Mouse (Mus musculus): ENCODE data around the gene Cd7. TPM values are rescaled to one million over a fixed set of nuclear protein-coding genes. Genes with fewer than 3 reads are reported as not detected.

The Cd7 gene
- 0.18 TPM in 2 replicates for polyA plus RNA-seq (2014; fragmentation: Nextera tagmentation; extraction: Ambion mirVana)

DNA sequence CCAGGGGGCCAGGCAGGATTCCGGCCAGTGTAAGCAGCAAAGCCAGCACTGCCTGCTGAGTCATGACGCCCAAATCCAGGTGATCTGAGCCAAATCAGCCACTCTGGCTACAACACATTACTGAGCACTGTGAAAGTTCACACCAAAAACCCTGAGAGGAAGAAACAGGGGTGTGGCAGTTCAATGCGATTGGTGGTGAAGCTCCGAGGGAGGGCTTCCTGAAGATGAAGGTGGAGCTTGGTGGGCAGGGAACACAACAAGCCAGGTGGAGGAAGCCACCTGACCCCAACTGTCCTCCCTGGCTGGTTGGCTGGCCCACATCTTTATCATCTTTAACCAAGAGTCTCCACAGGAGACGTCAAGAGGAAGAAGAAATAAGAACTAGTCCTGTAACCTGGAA, at the start of gene Cd7:
TSS of gene Cd7 (minus strand) at position 117 of the 400 bp plus-strand sequence.
- H3K9ac ChIP-seq (ENCODE audit: low read depth, low read length): no peak within 1 kb of the TSS
- no peaks in the 10 kb centered on the region for H3K4me1 ChIP-seq (replicated peaks; ENCODE audit: control insufficient read depth, insufficient read depth, low read length)
- H3K9me3 ChIP-seq (ENCODE audit: control insufficient read depth, low read length): no peaks in the 10 kb centered on the region
- DNase-seq (ENCODE audit: low spot score): no peak
- H3K4me2 ChIP-seq: no peak within 1 kb of the TSS
- WGBS: 49% methylated on average over 5 of the region's 5 CpGs
- no peak within 1 kb of the TSS for H3K4me3 ChIP-seq (ENCODE audit: low read depth, low read length)
- no peaks in the 10 kb centered on the region; the same call in none of the 2 replicates for H3K27me3 ChIP-seq (replicated peaks; ENCODE audit: control insufficient read depth, insufficient read depth, low read length)
- ATAC-seq (replicated peaks; ENCODE audit: low FRiP score): no peak
- H3K27ac ChIP-seq (ENCODE audit: low read depth, low read length): no peak within 1 kb of the TSS
- no peaks in the 10 kb centered on the region for H3K36me3 ChIP-seq (ENCODE audit: control insufficient read depth, insufficient read depth, low read length)

DNA sequence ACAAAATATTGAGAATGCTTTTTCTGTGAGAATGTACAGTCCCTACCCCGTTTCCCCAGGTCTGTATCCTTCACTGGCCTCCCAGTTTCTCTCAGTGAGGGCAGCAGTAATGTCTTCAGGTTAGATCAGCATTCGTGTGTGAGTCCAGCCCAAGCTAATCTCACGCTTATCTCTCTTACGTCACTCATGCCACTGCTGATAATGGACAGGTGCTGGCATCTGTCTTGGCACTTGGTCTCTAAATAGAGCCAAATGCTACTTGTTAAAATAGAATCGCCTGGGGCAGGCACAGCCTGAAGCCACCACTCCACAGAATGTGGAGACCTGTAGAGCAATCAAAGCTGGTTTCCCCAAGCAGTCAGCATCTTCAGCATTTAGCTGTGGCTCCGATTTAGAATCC, 49.8 kb upstream of the Cd7 start:
- no peaks in the 10 kb centered on the region for H3K4me1 ChIP-seq (replicated peaks; ENCODE audit: control insufficient read depth, insufficient read depth, low read length)
- 59% methylated on average over 6 of the region's 6 CpGs for WGBS
- no peak overlapping the region for H3K4me3 ChIP-seq (ENCODE audit: low read depth, low read length)
- no peak overlapping the region for H3K27ac ChIP-seq (ENCODE audit: low read depth, low read length)
- H3K36me3 ChIP-seq (ENCODE audit: control insufficient read depth, insufficient read depth, low read length): no peaks in the 10 kb centered on the region
- H3K4me2 ChIP-seq: no peak overlapping the region
- H3K9ac ChIP-seq (ENCODE audit: low read depth, low read length): no peak overlapping the region
- DNase-seq (ENCODE audit: low spot score) (no peak), ATAC-seq (replicated peaks; ENCODE audit: low FRiP score) (no peak)
- H3K9me3 ChIP-seq (ENCODE audit: control insufficient read depth, low read length): no peaks in the 10 kb centered on the region
- H3K27me3 ChIP-seq (replicated peaks; ENCODE audit: control insufficient read depth, insufficient read depth, low read length): no peaks in the 10 kb centered on the region

- Histone ChIP-seq H3K36me3 (ENCODE audit: control insufficient read depth, insufficient read depth, low read length) (no peaks in the 10 kb centered on the region), H3K4me3 (ENCODE audit: low read depth, low read length) (no peak overlapping the region), H3K4me2 (no peak overlapping the region), H3K9me3 (ENCODE audit: control insufficient read depth, low read length) (no peaks in the 10 kb centered on the region), H3K4me1 (replicated peaks; ENCODE audit: control insufficient read depth, insufficient read depth, low read length) (0 out of 2 replicates have a peak, but pooled peaks cover 2% of the 10 kb centered on the region), H3K27ac (ENCODE audit: low read depth, low read length) (no peak overlapping the region), H3K9ac (ENCODE audit: low read depth, low read length) (no peak overlapping the region), H3K27me3 (replicated peaks; ENCODE audit: control insufficient read depth, insufficient read depth, low read length) (no peaks in the 10 kb centered on the region)
- no peak for DNase-seq (ENCODE audit: low spot score)
- WGBS: 39% methylated on average over 4 of the region's 4 CpGs
- ATAC-seq (replicated peaks; ENCODE audit: low FRiP score): no peak
Measured at GRCm38 (mm10) chr11:121086296-121086695, 47.1 kb upstream of the Cd7 start.

- Histone ChIP-seq H3K4me2 (no peak overlapping the region), H3K9me3 (ENCODE audit: control insufficient read depth, low read length) (no peaks in the 10 kb centered on the region), H3K27ac (ENCODE audit: low read depth, low read length) (no peak overlapping the region), H3K4me1 (replicated peaks; ENCODE audit: control insufficient read depth, insufficient read depth, low read length) (0 out of 2 replicates have a peak, but pooled peaks cover 2% of the 10 kb centered on the region), H3K4me3 (ENCODE audit: low read depth, low read length) (no peak overlapping the region), H3K9ac (ENCODE audit: low read depth, low read length) (no peak overlapping the region), H3K36me3 (ENCODE audit: control insufficient read depth, insufficient read depth, low read length) (no peaks in the 10 kb centered on the region), H3K27me3 (replicated peaks; ENCODE audit: control insufficient read depth, insufficient read depth, low read length) (no peaks in the 10 kb centered on the region)
- 69% methylated on average over 5 of the region's 5 CpGs for WGBS
- DNase-seq (ENCODE audit: low spot score) (no peak), ATAC-seq (replicated peaks; ENCODE audit: low FRiP score) (no peak)
Measured at GRCm38 (mm10) chr11:121085181-121085580, 46.0 kb upstream of the Cd7 start.

DNA sequence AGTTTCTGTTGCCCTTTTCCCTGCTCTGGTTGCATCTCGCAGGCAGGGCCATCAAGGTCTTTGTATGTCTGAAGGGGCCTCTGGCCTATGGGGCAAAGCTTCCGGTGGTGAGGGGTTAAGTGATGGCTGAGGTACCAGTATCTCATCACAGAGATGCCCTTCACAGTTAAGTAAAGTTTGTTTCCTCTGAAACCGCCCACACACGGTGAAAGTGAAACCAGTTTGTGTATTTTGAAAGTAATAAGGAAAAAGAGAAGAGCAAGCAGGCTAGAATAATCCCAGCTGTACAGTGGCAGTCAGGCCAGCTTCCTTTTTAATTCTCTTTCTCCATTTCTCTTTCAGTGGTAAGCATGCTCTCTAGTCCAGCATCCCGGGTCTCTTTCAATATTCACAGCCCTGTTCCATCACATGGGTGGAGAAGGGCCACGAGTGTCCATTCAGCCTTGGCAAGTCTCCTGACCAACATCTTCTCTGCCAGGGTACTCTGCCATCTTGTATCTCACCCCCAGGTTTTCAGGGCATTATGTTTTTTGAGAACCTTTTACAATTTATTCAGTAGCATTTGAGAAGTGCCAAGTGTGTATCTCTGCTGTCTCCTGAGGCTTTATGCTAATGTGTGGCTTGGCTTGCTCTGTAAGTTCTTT, 43.8 kb upstream of the Cd7 start:
- no peak overlapping the region for H3K9ac ChIP-seq (ENCODE audit: low read depth, low read length)
- 0 out of 2 replicates have a peak, but pooled peaks cover 2% of the 10 kb centered on the region for H3K4me1 ChIP-seq (replicated peaks; ENCODE audit: control insufficient read depth, insufficient read depth, low read length)
- H3K4me3 ChIP-seq (ENCODE audit: low read depth, low read length): no peak overlapping the region
- WGBS: 66% methylated on average over 6 of the region's 6 CpGs
- no peak overlapping the region for H3K27ac ChIP-seq (ENCODE audit: low read depth, low read length)
- no peaks in the 10 kb centered on the region for H3K27me3 ChIP-seq (replicated peaks; ENCODE audit: control insufficient read depth, insufficient read depth, low read length)
- ATAC-seq (replicated peaks; ENCODE audit: low FRiP score) (no peak), DNase-seq (ENCODE audit: low spot score) (no peak)
- H3K4me2 ChIP-seq: peak overlapping the region; percentile 27; the same call in 1 of the 2 replicates
- H3K9me3 ChIP-seq (ENCODE audit: control insufficient read depth, low read length): no peaks in the 10 kb centered on the region
- H3K36me3 ChIP-seq (ENCODE audit: control insufficient read depth, insufficient read depth, low read length): no peaks in the 10 kb centered on the region

DNA sequence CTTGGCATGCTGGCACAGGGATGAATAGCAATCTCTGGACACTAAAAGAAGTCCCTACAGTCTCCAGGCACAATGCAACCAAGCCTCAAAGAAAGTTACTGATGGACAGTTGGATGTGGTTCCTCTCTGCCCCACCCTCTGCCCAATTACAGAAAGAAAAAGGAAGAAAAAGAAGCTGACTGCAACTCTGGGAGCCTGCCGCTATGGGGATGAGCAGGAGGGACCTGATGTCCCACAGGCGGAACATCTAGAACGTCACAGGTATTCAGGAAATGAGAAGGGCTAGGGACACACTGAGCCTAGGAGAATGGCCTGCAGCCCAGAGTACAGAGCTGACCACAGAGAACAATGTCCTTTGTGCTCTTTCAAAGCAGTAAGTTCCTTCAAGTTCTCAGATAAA, 43.0 kb upstream of the Cd7 start:
- Histone ChIP-seq H3K4me3 (ENCODE audit: low read depth, low read length) (no peak overlapping the region), H3K27me3 (replicated peaks; ENCODE audit: control insufficient read depth, insufficient read depth, low read length) (no peaks in the 10 kb centered on the region), H3K4me1 (replicated peaks; ENCODE audit: control insufficient read depth, insufficient read depth, low read length) (0 out of 2 replicates have a peak, but pooled peaks cover 2% of the 10 kb centered on the region), H3K4me2 (no peak overlapping the region), H3K9me3 (ENCODE audit: control insufficient read depth, low read length) (no peaks in the 10 kb centered on the region), H3K9ac (ENCODE audit: low read depth, low read length) (no peak overlapping the region), H3K27ac (ENCODE audit: low read depth, low read length) (no peak overlapping the region), H3K36me3 (ENCODE audit: control insufficient read depth, insufficient read depth, low read length) (no peaks in the 10 kb centered on the region)
- WGBS: 65% methylated on average over 3 of the region's 3 CpGs
- no peak for DNase-seq (ENCODE audit: low spot score)
- ATAC-seq (replicated peaks; ENCODE audit: low FRiP score): no peak

- H3K4me1 ChIP-seq (replicated peaks; ENCODE audit: control insufficient read depth, insufficient read depth, low read length): 0 out of 2 replicates have a peak, but pooled peaks cover 2% of the 10 kb centered on the region
- H3K9ac ChIP-seq (ENCODE audit: low read depth, low read length): no peak within 1 kb of the TSS
- H3K4me3 ChIP-seq (ENCODE audit: low read depth, low read length): no peak within 1 kb of the TSS
- no peak within 1 kb of the TSS for H3K27ac ChIP-seq (ENCODE audit: low read depth, low read length)
- ATAC-seq (replicated peaks; ENCODE audit: low FRiP score) (no peak), DNase-seq (ENCODE audit: low spot score) (no peak)
- 64% methylated on average over 3 of the region's 3 CpGs for WGBS
- H3K36me3 ChIP-seq (ENCODE audit: control insufficient read depth, insufficient read depth, low read length): no peaks in the 10 kb centered on the region
- no peaks in the 10 kb centered on the region for H3K27me3 ChIP-seq (replicated peaks; ENCODE audit: control insufficient read depth, insufficient read depth, low read length)
- H3K4me2 ChIP-seq: no peak within 1 kb of the TSS
- H3K9me3 ChIP-seq (ENCODE audit: control insufficient read depth, low read length): no peaks in the 10 kb centered on the region
Measured at GRCm38 (mm10) chr11:121081120-121081519, 41.9 kb upstream of the Cd7 start, which contains the start of gene Sectm1a. Sectm1a (minus strand) TSS chr11:121081220.

GRCm38 (mm10) chr11:121080330-121080729, 41.1 kb upstream of the Cd7 start:
- DNase-seq (ENCODE audit: low spot score): no peak
- Histone ChIP-seq H3K9me3 (ENCODE audit: control insufficient read depth, low read length) (no peaks in the 10 kb centered on the region), H3K27ac (ENCODE audit: low read depth, low read length) (no peak overlapping the region), H3K4me2 (no peak overlapping the region), H3K27me3 (replicated peaks; ENCODE audit: control insufficient read depth, insufficient read depth, low read length) (no peaks in the 10 kb centered on the region), H3K9ac (ENCODE audit: low read depth, low read length) (no peak overlapping the region), H3K36me3 (ENCODE audit: control insufficient read depth, insufficient read depth, low read length) (no peaks in the 10 kb centered on the region), H3K4me3 (ENCODE audit: low read depth, low read length) (no peak overlapping the region), H3K4me1 (replicated peaks; ENCODE audit: control insufficient read depth, insufficient read depth, low read length) (0 out of 2 replicates have a peak, but pooled peaks cover 2% of the 10 kb centered on the region)
- WGBS: 88% methylated on average over 8 of the region's 8 CpGs
- no peak for ATAC-seq (replicated peaks; ENCODE audit: low FRiP score)

- no peak overlapping the region for H3K4me2 ChIP-seq
- no peaks in the 10 kb centered on the region for H3K9me3 ChIP-seq (ENCODE audit: control insufficient read depth, low read length)
- H3K27ac ChIP-seq (ENCODE audit: low read depth, low read length): no peak overlapping the region
- H3K9ac ChIP-seq (ENCODE audit: low read depth, low read length): no peak overlapping the region
- no peak overlapping the region for H3K4me3 ChIP-seq (ENCODE audit: low read depth, low read length)
- no peak for ATAC-seq (replicated peaks; ENCODE audit: low FRiP score)
- H3K27me3 ChIP-seq (replicated peaks; ENCODE audit: control insufficient read depth, insufficient read depth, low read length): no peaks in the 10 kb centered on the region
- H3K36me3 ChIP-seq (ENCODE audit: control insufficient read depth, insufficient read depth, low read length): no peaks in the 10 kb centered on the region
- no peaks in the 10 kb centered on the region for H3K4me1 ChIP-seq (replicated peaks; ENCODE audit: control insufficient read depth, insufficient read depth, low read length)
- WGBS: 78% methylated on average over 5 of the region's 5 CpGs
- DNase-seq (ENCODE audit: low spot score): no peak
Measured at GRCm38 (mm10) chr11:121075655-121076054, 36.4 kb upstream of the Cd7 start.
